Mouse (Mus musculus): ENCODE data around the gene Trpv2.

GRCm38 (mm10) chr11:62574703-62575085 is 408 bp downstream of the Trpv2 start:
- no peak for TF ChIP-seq POLR2A (IDR thresholded peaks at IDR 0.05; ENCODE audit: insufficient read depth, low read length)
- TF ChIP-seq CTCF (IDR thresholded peaks at IDR 0.05; ENCODE audit: low read depth, low read length): no peak
